Comparison of ENCODE assay signal across 30 mouse cellular contexts in the genomic region with DNA sequence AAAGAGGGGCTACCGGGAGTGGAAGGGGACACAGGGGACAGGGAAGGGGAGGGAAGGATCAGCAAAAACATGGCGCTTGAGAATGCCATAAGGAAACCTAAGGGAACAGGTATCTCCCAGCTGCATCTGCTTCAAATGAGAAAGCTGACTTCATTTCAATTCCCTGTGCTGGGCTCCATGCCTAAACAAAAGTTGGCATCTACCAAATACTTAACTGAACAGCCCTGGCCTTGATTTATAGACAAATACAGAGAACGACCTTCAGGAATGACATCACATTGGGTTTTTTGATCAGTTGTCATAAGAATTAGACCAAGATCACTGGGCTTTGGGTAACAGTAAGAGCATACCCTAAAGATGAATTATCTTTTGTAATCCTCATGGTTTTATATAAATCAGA. TPM values are rescaled to one million over a fixed set of nuclear protein-coding genes. Genes with fewer than 3 reads are reported as not detected.
DNase-seq lines count a peak whose midpoint lies in the region; ATAC-seq lines count a peak whose summit lies in the region.
"Had no signal": no experiment of that assay in that cellular context is flagged by ENCODE, and none has a peak within 500 bp of the region (broad histone marks: within the 10 kb centered on the region; RNA-seq: fewer than 3 reads in every experiment).

No protein-coding gene starts in this region.

- DNase-seq in adrenal gland, adult 2 months: peak; percentile 58
- DNase-seq in adrenal gland, postnatal 25 days: no peak
- peak; percentile 16 for DNase-seq in embryonic facial prominence, embryonic 14.5 days (ENCODE audit: low spot score)
- DNase-seq in embryonic facial prominence, embryonic 10.5 days (ENCODE audit: low spot score): no peak
- peak; percentile 21 to 47 for DNase-seq in adrenal gland, postnatal 36 days
- DNase-seq in cerebellum, adult 9-11 months: no peak
- DNase-seq: B cell, adult 2 months; cerebellum, adult 11 months; cerebellum, adult 2 months; cerebellum, postnatal 10 days; cerebellum, postnatal 36 days; embryo, embryonic 11 days; forebrain, postnatal 0 days; gastrocnemius, adult 2 months; gastrocnemius, postnatal 14 days; heart, adult 18-20 months; heart, postnatal 14 days; heart, postnatal 4 days; kidney, adult 18-20 months; kidney, adult 9 months had no signal

- H3K4me2 ChIP-seq in embryonic facial prominence, embryonic 14.5 days (ENCODE audit: low read depth, low read length): no peak overlapping the region
- H3K4me2 ChIP-seq: embryonic facial prominence, embryonic 15.5 days; heart, embryonic 13.5 days; hindbrain, embryonic 14.5 days had no signal

- no peaks in the 10 kb centered on the region for H3K27me3 ChIP-seq in embryonic facial prominence, embryonic 14.5 days (replicated peaks; ENCODE audit: control insufficient read depth, insufficient read depth, low read length)
- no peaks in the 10 kb centered on the region for H3K27me3 ChIP-seq in embryonic facial prominence, embryonic 10.5 days (replicated peaks; ENCODE audit: low read depth, poor library complexity, severe bottlenecking)
- H3K27me3 ChIP-seq: CH12.LX; embryonic facial prominence, embryonic 15.5 days; heart, embryonic 13.5 days; Patski had no signal

- no peaks in the 10 kb centered on the region for H3K9me3 ChIP-seq in embryonic facial prominence, embryonic 14.5 days (ENCODE audit: control insufficient read depth, low read length)
- H3K9me3 ChIP-seq in embryonic facial prominence, embryonic 10.5 days: no peaks in the 10 kb centered on the region
- H3K9me3 ChIP-seq: embryonic facial prominence, embryonic 15.5 days; G1E had no signal

- H3K36me3 ChIP-seq in embryonic facial prominence, embryonic 14.5 days (ENCODE audit: control insufficient read depth, insufficient read depth, low read length): 0 out of 2 replicates have a peak, but pooled peaks cover 3% of the 10 kb centered on the region
- H3K36me3 ChIP-seq in embryonic facial prominence, embryonic 10.5 days (replicated peaks): no peaks in the 10 kb centered on the region
- H3K36me3 ChIP-seq: embryonic facial prominence, embryonic 15.5 days; G1E; heart, embryonic 13.5 days had no signal

- 86% methylated on average over 3 of the region's 3 CpGs for WGBS in embryonic facial prominence, embryonic 14.5 days
- WGBS in embryonic facial prominence, embryonic 10.5 days: 93% methylated on average over 3 of the region's 3 CpGs

- H3K4me3 ChIP-seq in embryonic facial prominence, embryonic 14.5 days (ENCODE audit: low read depth, low read length): no peak overlapping the region
- no peak overlapping the region for H3K4me3 ChIP-seq in embryonic facial prominence, embryonic 10.5 days
- H3K4me3 ChIP-seq: embryonic facial prominence, embryonic 15.5 days; gastrocnemius, adult 2 months; heart, embryonic 13.5 days had no signal

- no peak overlapping the region for H3K27ac ChIP-seq in embryonic facial prominence, embryonic 14.5 days (replicated peaks; ENCODE audit: low read depth, low read length)
- H3K27ac ChIP-seq in embryonic facial prominence, embryonic 10.5 days (replicated peaks): no peak overlapping the region
- H3K27ac ChIP-seq: embryonic facial prominence, embryonic 15.5 days; gastrocnemius, adult 2 months; heart, embryonic 13.5 days; hindbrain, embryonic 14.5 days; hindbrain, postnatal 0 days had no signal

- ATAC-seq in embryonic facial prominence, embryonic 14.5 days (ENCODE audit: low read depth): no peak
- ATAC-seq: forebrain, embryonic 14.5 days; forebrain, postnatal 0 days; hindbrain, postnatal 0 days; inflammation-experienced regulatory T-cells, adult 6 months; intestine, embryonic 16.5 days; Patski had no signal

- no peaks in the 10 kb centered on the region for H3K4me1 ChIP-seq in embryonic facial prominence, embryonic 14.5 days (ENCODE audit: control insufficient read depth, insufficient read depth, low read length)
- H3K4me1 ChIP-seq in embryonic facial prominence, embryonic 10.5 days: peaks cover 4% of the 10 kb centered on the region
- H3K4me1 ChIP-seq: embryonic facial prominence, embryonic 15.5 days had no signal

- H3K9ac ChIP-seq in embryonic facial prominence, embryonic 14.5 days (ENCODE audit: low read depth, low read length): no peak overlapping the region
- H3K9ac ChIP-seq: embryonic facial prominence, embryonic 15.5 days; forebrain, postnatal 0 days; heart, embryonic 13.5 days; hindbrain, embryonic 14.5 days had no signal

RNA-seq across cellular contexts. Expression of a gene that starts 12.1 kb away (rescaled TPM):
- 1 to 10 TPM; 6.1 to 6.7 TPM for total RNA-seq in adrenal gland, adult 2 months (2021)
- polyA plus RNA-seq in adrenal gland, adult 2 months (2012; rRNA removed): 2.6 and 4.9 TPM in 2 replicates
- 7.5 and 9.8 TPM in 2 replicates for total RNA-seq in adrenal gland, postnatal 25 days (2021)
- 4.0 and 4.4 TPM in 2 replicates for polyA plus RNA-seq in embryonic facial prominence, embryonic 14.5 days (2014; fragmentation: Nextera tagmentation; extraction: Ambion mirVana)
- 1.4 and 1.8 TPM in 2 replicates for polyA plus RNA-seq in embryonic facial prominence, embryonic 10.5 days (2016; fragmentation: Nextera tagmentation; extraction: Ambion mirVana)
- 1 to 10 TPM; 4.7 to 8.5 TPM for total RNA-seq in adrenal gland, postnatal 36 days (2021)
- total RNA-seq: G1E had no signal
- polyA plus RNA-seq: G1E had no signal

RNA-seq across cellular contexts. Expression of a gene that starts 12.2 kb away (rescaled TPM):
- total RNA-seq in adrenal gland, adult 2 months (2021): 10 to 100 TPM in 1 of 2 experiments, 1 to 10 TPM in 1; 7.8 to 10.5 TPM
- 7.0 and 7.8 TPM in 2 replicates for polyA plus RNA-seq in adrenal gland, adult 2 months (2012; rRNA removed)
- 9.2 and 11.6 TPM in 2 replicates for total RNA-seq in adrenal gland, postnatal 25 days (2021)
- polyA plus RNA-seq in embryonic facial prominence, embryonic 14.5 days (2014; fragmentation: Nextera tagmentation; extraction: Ambion mirVana): 11.5 and 12.3 TPM in 2 replicates
- polyA plus RNA-seq in embryonic facial prominence, embryonic 10.5 days (2016; fragmentation: Nextera tagmentation; extraction: Ambion mirVana): 4.8 and 5.4 TPM in 2 replicates
- 1 to 10 TPM; 7.8 to 9.6 TPM for total RNA-seq in adrenal gland, postnatal 36 days (2021)
- total RNA-seq: G1E had no signal
- polyA plus RNA-seq: G1E had no signal

Comparison
In these comparisons a context has a peak if more than half of its experiments do, and no peak if none do; other contexts are left out.
1. DNase-seq: peak in adrenal gland, adult 2 months (single experiment), embryonic facial prominence, embryonic 14.5 days (single experiment) and adrenal gland, postnatal 36 days (2 of 2); none in adrenal gland, postnatal 25 days (single experiment), embryonic facial prominence, embryonic 10.5 days (single experiment) and cerebellum, adult 9-11 months (single experiment).